Mouse (Mus musculus) embryo, embryonic 10 days (tissue): ENCODE data around the gene Akr1b8.
"Not testable (repeated sequence)": the region's sequence is repeated elsewhere in the genome, so short reads cannot be mapped to it uniquely, and the experiment has no call there.

Experiments used
- DNase-seq: peaks from one replicate; pipeline ENCODE4 v3.0.0-alpha.2; 2015; ENCODE audit warnings: low spot score

The Akr1b8 gene

GRCm38 (mm10) chr6:34400696-34401095 lies 46.8 kb downstream of the Akr1b8 start:
- DNase-seq = no peak

- DNase-seq = no peak
Measured at GRCm38 (mm10) chr6:34406746-34407145, 52.8 kb downstream of the Akr1b8 start.

DNA sequence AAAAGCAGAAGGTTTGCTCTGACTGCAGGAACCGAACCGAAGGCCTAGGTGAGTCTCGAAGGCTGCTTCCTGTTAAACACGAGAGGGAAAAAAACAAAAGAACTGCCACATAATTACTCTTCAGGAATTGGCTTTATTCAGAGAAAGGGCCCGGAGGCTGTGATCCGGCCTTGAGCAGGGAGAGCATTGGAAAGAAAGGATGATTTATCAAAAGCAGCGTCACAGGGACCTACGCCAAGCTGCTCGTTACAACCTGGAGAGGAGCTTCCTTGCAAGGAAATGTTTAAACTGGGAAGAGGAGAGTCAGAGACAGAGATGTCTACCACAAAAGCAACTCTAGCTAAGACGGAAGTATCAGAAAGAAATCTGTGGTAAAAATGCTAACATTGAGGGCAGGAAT lies 53.5 kb downstream of the Akr1b8 start:
- DNase-seq = no peak

DNA sequence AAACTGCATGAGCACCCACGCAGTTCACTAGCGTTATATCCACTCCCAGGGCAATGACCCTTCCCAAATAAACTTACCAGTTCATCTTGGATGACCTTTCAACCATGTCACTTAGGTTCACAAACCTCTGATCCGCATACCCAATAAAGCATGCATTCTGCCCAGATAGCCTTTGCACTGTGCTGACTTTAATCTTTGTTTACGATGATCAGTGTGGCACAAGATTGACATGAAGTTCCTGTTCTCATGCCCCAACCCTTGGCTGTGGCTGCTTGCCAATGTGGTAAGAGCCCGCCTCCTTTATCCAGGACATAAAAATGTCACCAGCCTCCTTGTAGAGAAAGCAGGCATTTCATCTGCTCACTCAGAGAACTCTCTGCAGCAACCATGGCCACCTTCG lies 58.1 kb downstream of the Akr1b8 start, which contains the start of gene Akr1b7:
Gene Akr1b7, plus strand, starts transcription at position 312 of the 400 bp plus-strand sequence.
- no peak for DNase-seq

DNA sequence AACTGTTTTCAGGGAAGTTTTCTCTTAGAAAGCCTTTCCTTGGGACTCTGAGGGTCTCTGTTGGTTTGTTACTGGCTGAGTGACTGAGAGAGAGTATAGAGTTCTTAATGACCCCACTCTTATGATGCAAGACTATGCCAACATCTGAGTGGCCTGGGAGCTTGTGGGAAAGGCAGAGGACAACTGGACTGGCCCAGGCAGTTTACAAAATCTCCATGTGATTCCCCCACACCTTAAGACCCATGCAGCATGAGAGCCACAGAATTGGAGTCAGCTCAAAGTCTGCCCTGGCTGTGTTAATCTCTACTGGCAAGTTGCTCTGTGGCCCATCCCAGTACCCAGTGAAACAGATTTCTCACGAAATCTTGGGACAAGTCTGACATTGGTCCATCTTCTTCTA lies 58.8 kb downstream of the Akr1b8 start:
- no peak for DNase-seq

DNA sequence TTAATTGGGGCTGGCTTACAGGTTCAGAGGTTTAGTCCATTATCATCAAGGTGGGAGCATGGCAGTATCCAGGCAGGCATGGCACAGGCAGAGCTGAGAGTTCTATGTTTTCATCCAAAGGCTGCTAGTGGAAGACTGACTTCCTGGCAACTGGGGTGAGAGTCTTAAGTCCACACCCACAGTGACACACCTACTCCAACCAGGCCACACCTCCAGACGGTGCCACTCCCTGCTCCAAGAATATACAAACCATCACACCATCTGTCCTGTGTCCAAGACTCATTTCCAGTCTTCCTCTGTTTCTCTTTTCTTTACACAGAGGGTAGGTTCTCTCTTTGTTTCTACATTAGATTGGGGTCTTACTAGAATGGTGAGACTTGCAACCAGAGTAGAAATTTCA lies 59.5 kb downstream of the Akr1b8 start:
- not testable (repeated sequence) for DNase-seq

DNA sequence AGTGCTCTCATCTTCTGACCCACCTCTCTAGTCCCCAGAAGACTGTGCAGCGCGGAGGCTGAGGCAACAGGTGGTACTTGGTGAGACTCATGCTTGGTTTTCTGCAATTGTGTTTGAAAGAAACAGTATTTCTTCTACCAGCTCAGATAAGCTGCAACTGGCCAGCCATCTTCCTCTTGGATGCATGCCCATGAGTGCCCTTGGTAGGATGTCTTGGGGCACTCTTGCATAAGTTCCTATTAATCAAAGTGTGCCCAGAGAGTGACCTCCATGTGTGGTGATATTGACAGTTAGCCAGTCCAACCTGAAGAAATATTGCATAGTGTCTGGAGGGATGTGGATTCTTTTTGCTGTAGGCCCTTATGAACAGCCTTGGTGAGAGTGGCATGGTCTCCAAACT lies 62.6 kb downstream of the Akr1b8 start:
- no peak for DNase-seq
